Mouse (Mus musculus): ENCODE measurements at regions not wholly inside any gene's neighbourhood (a gene's known extent, or its start where the extent isn't known, plus 50 kb on each side); places are given as distances from the start of the nearest gene placed in this dataset.

DNA sequence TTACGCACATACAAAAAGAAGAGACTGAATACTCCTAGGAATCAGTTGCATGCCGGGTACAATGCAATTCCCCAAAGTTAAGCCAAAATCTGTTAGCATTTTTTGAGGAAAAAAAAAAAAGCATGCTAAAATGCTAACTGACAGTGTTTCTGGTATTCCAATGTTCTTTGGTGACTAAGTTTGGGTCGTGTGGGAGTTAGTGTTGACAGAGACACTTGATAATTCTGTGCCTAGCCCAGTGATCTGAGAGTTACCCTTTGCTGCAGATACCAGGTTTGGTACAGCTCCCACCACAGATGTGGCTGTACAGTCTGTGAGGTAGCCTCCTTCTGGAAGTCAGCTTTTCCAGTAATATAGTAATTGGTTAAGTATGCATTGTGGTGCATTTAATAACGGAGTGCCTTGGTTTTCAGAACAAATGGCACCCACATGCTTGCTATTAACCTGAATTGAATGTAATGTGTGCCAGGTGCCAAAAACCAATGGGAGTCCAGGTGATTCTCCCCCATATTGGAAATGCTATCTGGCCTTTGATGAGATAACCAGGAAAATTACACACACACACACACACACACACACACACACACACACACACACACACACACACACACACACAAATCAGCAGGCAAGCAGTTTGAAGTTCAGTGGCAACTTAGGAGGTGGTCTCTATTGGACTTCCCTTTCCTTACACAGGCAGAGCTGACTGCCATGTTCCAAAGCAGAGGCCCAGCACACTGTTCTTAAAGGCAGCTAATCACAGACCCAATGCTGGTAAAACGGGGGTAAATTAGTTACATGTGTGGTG is 61.9 kb upstream of the Adamts3 start:
- TF ChIP-seq POLR2A (IDR thresholded peaks at IDR 0.05; ENCODE audit: borderline replicate concordance, insufficient read depth, low read length) (no peak), CTCF (IDR thresholded peaks at IDR 0.05; ENCODE audit: borderline replicate concordance, insufficient read depth, low read depth, low read length) (no peak)
